Mouse (Mus musculus): ENCODE data around the gene Tmem30b.

DNA sequence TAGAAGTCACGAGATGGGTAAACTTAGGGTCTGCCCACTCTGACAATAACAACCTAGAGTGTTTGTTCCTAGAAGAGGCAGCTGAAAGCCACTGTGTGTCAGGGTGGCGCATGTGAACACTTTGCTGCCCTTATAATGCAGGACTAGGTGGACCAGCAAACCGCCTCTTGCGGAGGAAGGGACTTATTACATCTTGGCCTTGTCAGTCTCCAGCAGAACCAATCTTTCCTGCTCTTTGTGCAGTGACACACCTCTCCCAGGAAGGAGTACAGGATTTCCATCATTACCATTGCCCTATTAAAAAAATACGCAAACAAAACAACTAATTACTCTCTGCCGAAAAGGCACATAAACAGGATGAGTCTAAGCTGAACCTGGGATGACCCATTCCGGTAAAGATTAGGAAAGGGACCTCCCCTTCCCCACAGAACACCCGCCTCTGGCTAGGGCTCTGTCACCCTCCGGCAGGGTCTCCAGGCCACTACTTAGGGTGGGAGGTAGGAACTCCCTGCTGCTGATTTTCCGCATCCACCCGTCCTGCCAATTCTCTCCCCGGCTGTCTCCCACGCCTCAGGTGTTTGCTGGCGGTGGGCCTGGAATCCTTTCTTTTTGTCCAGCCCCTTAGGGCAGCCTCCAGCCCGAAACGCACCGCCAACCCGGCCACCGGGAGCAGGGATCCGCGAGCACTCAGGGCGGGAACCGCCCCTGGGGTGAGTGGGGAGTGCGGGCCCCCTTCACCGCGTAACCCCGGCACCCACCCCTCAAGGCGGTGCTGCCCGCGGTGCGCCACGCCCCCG, 37.8 kb upstream of the Tmem30b start:
- TF ChIP-seq CTCF (IDR thresholded peaks at IDR 0.05; ENCODE audit: low read depth, low read length) (no peak), POLR2A (IDR thresholded peaks at IDR 0.05; ENCODE audit: borderline replicate concordance, low read depth, low read length) (no peak)

All from bone marrow macrophage, adult 2 months (primary cell).